Mouse (Mus musculus): ENCODE results near the gene Rbfox2.

GRCm38 (mm10) chr15:77153625-77154024 lies 153.2 kb downstream of the Rbfox2 start:
- TF ChIP-seq CTCF (conservative IDR thresholded peaks at IDR 0.05 in 1 of 2, IDR thresholded peaks at IDR 0.05 in 1 of 2; ENCODE audit: low read depth in 2 of 2, low read length in 2 of 2) (no peak), EP300 (IDR thresholded peaks at IDR 0.05; ENCODE audit: low read length) (no peak), KAT2A (IDR thresholded peaks at IDR 0.05; ENCODE audit: insufficient replicate concordance, low read length) (no peak), SIN3A (IDR thresholded peaks at IDR 0.05; ENCODE audit: low read length) (no peak), E2F4 (IDR thresholded peaks at IDR 0.05; ENCODE audit: insufficient replicate concordance, low read depth, low read length) (no peak), POLR2A (IDR thresholded peaks at IDR 0.05; ENCODE audit: low read depth, low read length) (no peak), MAX (IDR thresholded peaks at IDR 0.05; ENCODE audit: low read length) (no peak), TBP (conservative IDR thresholded peaks at IDR 0.05; ENCODE audit: low read depth, low read length) (no peak), SMC3 (IDR thresholded peaks at IDR 0.05; ENCODE audit: low read depth, low read length) (no peak), MAFK (IDR thresholded peaks at IDR 0.05; ENCODE audit: insufficient replicate concordance, low read length) (no peak), POLR2AphosphoS2 (IDR thresholded peaks at IDR 0.05; ENCODE audit: low read depth, low read length) (no peak), MYC (IDR thresholded peaks at IDR 0.05; ENCODE audit: low read depth, low read length) (no peak), MXI1 (IDR thresholded peaks at IDR 0.05; ENCODE audit: low read depth, low read length) (no peak)
